Mouse (Mus musculus): Measurements from ENCODE around the gene Rusc2.

Gene Rusc2

GRCm38 (mm10) chr4:43417269-43418062 is 35.7 kb downstream of the Rusc2 start:
- DNase-seq: peak; percentile 30

GRCm38 (mm10) chr4:43418450-43418849 is 36.7 kb downstream of the Rusc2 start:
- DNase-seq: no peak

- DNase-seq: peak; percentile 78
Measured at GRCm38 (mm10) chr4:43418973-43419656, 37.3 kb downstream of the Rusc2 start.

GRCm38 (mm10) chr4:43419801-43420281 is 38.1 kb downstream of the Rusc2 start:
- DNase-seq: peak; percentile 27

- DNase-seq: peak; percentile 90
Measured at GRCm38 (mm10) chr4:43420305-43420704, 38.5 kb downstream of the Rusc2 start.

- DNase-seq: peak; percentile 25
Measured at GRCm38 (mm10) chr4:43421632-43422240, 40.0 kb downstream of the Rusc2 start.

GRCm38 (mm10) chr4:43423267-43423934 is 41.6 kb downstream of the Rusc2 start:
- peak; percentile 55 for DNase-seq

GRCm38 (mm10) chr4:43424072-43424471 is 42.3 kb downstream of the Rusc2 start:
- no peak for DNase-seq

GRCm38 (mm10) chr4:43425197-43425596 is 43.4 kb downstream of the Rusc2 start:
- peak; percentile 11 for DNase-seq

- DNase-seq: peak; percentile 30
Measured at GRCm38 (mm10) chr4:43425648-43426380, 44.0 kb downstream of the Rusc2 start.

GRCm38 (mm10) chr4:43426487-43426886 is 44.7 kb downstream of the Rusc2 start:
- DNase-seq: no peak

- DNase-seq: peak; percentile 16
Measured at GRCm38 (mm10) chr4:43427501-43428179, 45.9 kb downstream of the Rusc2 start.

- peak; percentile 22 for DNase-seq
Measured at GRCm38 (mm10) chr4:43428180-43428861, 46.5 kb downstream of the Rusc2 start.

- DNase-seq: peak; percentile 70
Measured at GRCm38 (mm10) chr4:43428946-43429345, 47.2 kb downstream of the Rusc2 start, which contains the start of gene Fam166b. Gene Fam166b (minus strand): TSS chr4:43429134.

GRCm38 (mm10) chr4:43431690-43432089 is 49.9 kb downstream of the Rusc2 start:
- peak; percentile 92 for DNase-seq

GRCm38 (mm10) chr4:43432832-43433231 is 51.1 kb downstream of the Rusc2 start:
- no peak for DNase-seq

- DNase-seq: no peak
Measured at GRCm38 (mm10) chr4:43441639-43442038, 59.9 kb downstream of the Rusc2 start, which contains the start of gene Tesk1. Gene Tesk1 (plus strand): TSS chr4:43441939.

GRCm38 (mm10) chr4:43442044-43442443 is 60.3 kb downstream of the Rusc2 start:
- peak; percentile 100 for DNase-seq

GRCm38 (mm10) chr4:43442456-43443361 is 60.9 kb downstream of the Rusc2 start:
- DNase-seq: peak; percentile 87

- DNase-seq: peak; percentile 61
Measured at GRCm38 (mm10) chr4:43443511-43443910, 61.7 kb downstream of the Rusc2 start.
